Mouse (Mus musculus): ENCODE measurements around the gene Stau1.

Stau1 gene

DNA sequence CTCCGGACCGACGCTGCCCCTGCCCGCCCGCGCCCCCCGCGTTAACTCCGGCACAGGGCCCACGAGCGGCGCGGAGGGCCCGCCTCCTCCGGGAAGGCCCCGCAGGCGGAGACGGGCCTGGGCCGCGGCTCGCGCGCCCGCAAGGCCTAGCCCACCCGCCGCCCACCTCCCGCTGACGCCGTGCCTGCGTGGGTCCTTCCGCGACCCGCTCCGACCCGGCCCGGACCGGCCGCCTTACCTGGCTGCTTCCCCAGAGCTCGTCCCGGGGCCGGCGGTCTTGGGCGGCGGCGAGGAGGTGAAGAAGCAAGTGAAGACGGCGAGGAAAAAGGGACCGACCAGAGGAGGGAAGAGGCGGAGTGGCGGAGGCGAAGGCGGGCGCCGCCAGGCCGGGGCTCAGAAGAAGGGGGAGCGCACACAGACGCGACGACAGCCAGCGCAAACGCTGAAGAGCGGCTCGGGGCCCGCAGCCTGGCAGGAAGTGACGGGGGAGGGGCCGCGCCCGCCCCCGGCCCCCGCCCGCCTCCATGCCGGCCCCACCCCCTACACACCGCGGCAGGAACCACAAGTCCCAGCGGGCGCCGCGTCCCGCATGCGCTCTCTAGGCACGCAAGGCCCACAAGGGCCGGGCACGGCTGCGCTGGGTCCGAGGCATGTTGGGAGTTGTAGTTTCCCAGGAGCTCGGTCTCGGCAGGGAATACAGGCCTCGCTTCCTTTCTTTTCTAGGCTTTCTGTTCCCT, at the start of gene Stau1:
TSS of gene Stau1 (minus strand) at position 504 of the 737 bp plus-strand sequence.
- peak; percentile 96 to 97 for DNase-seq

DNA sequence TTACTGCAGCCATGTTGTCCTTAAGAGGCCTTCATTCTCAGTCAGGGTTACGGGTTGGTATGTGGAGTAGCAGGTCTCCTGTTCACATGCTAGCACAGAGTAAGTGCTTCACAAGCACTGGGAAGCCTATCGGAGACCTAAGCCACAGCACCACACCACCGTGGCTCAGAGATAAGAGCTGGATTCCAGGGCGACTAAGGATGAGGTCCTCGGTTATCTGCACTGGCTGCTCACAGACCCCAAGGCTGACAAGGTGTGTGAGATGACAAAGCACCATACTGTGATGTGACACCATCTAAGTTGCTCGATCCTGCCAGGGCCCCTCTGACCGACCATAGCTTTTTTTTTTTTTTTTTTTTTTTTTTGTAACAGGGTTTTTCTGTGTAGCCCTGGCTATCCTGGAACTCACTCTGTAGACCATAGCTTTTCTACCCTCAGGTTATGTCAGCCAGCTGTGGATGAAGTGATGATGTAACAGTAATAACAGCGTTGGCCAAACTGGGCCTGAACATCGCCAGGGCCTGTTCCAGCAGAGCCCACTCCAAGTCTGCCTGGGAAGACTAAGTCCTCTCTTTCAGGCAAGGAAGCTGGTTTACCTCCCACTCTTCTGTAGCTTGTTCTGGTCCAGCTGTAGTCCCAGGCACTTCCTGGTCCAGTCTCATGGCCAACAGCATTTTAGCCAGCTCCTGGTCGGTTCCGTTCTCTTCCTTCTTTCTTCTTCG, 47.5 kb upstream of the Stau1 start:
- DNase-seq, result no peak

GRCm38 (mm10) chr2:167039386-167039785, 43.3 kb upstream of the Stau1 start:
- DNase-seq, result no peak

GRCm38 (mm10) chr2:167038716-167039115, 42.6 kb upstream of the Stau1 start:
- peak in 1 of 2 experiments; percentile 20 for DNase-seq

DNA sequence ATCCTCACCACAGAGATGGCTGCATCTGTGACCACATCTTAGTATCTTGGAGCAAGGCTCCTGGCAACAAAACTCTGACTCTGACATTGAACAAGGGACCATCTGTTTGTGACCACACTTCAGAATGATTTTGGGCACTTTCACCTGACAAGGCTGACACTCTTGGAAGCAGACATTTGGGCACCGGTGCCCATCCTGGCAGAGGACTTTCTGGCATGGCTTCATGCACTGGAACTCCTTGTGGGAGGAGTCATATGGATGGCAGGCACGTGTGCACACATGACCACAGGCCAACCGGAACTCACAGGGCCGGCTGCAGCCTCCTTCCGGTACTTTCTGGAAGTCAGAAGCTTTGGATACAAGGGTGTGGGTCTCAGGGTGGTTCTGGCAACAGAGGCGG, 42.2 kb upstream of the Stau1 start:
- DNase-seq, result peak in 1 of 2 experiments; percentile 35

DNA sequence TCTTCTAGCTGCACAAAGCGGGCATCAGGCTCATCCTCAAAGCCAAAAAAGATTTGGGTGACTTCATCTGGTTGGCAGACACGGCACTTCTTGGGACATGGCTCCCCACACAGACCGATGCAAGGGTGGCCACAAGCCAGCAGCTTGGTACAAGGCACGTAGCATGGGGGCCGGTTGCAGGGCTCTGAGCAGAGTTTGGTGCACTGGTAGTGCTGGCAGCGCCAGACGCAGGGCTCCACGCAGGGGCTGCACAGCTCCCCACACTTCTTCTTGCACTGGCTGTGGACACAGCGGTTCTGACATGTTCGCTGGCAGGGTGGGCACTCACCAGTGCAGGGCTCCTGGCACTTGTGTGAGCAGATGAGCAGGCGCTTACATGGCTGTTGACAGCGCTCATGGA, 41.6 kb upstream of the Stau1 start:
- no peak for DNase-seq

- DNase-seq, result no peak
Observed at GRCm38 (mm10) chr2:167030507-167030906, 34.4 kb upstream of the Stau1 start.

DNA sequence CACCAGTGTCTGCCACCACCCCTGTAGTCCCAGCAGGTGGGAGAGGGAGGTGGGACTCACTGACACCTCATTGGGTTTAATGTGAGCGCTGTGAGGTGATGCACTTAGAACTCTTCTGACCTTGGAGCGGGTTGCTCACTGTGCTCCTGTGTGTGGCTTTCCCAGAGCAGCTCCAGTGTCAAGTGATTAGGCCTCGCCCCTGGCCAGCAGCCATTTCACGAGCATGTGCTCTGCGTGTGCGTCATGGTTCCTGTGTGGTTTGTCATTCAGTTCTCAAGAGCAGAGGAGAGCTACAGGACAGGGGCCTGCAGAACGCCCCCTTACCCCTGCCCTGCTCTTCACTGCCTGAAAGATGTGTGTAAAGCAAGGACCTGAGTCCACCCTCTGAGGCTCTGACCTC, 32.5 kb upstream of the Stau1 start:
- no peak for DNase-seq

GRCm38 (mm10) chr2:167019396-167019795, 23.3 kb upstream of the Stau1 start:
- DNase-seq, result no peak

DNA sequence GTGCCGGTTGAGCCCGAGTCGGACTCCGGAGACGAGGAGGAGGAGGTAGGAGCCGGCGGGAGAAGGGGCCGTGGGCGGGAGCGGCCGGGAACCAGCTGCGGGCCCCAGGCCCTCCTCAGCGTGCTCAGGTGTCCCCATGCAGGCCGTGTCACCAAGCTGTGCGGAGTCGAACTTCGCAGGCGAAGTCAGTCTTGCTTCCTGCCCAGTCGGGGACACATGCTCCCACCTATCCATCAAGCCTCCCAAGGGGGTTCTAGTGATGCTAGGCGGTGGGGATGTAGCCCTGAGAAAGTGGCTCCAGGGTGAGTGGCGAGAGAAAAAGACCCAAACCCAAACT, 19.3 kb upstream of the Stau1 start:
- no peak for DNase-seq

GRCm38 (mm10) chr2:167014702-167015381, 18.7 kb upstream of the Stau1 start, which contains the start of gene Ddx27:
Gene Ddx27, plus strand, starts transcription at chr2:167015193.
- DNase-seq, result peak; percentile 90 to 95

GRCm38 (mm10) chr2:167010546-167010945, 14.4 kb upstream of the Stau1 start:
- no peak for DNase-seq

DNA sequence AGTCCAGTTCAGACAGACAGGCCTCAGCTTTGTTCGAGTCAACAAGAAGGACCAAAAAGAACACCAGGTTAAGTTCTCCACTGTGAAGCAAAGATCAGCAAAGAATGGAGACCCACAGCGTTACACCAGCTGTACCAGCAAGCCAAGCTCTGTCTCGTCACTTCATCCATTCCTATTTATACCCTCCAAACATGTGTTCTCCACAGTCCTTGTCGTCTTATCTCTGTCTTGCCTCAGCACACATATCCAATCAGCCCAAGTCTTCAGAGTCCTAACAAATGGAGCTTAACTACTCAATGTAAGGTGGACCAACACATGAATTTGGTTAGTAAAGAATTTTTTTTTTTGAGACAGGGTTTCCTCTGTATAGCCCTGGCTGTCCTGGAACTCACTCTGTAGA, 13.4 kb upstream of the Stau1 start:
- DNase-seq, result no peak

DNA sequence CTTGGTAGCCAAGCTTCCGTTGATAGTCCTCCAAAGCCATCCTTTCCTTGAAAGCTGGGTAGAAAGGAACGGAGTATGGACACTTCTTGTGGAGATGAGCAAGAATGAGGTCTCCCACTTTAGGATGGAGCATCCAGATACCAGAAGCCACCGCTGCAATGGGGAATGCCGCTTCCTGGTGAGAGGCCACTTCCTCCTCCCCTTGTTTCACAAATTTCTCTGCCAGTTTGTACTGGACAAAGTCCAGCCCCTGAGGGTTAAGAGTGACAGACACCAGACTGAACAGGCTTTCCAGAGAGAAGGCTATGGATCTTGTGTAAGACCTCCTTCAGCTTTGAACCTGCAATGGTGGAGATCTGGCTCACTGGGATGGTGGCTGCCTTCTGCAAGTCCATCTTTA, 11.5 kb upstream of the Stau1 start:
- peak in 1 of 2 experiments; percentile 18 for DNase-seq

GRCm38 (mm10) chr2:167007001-167007491, 10.9 kb upstream of the Stau1 start:
- DNase-seq, result peak; percentile 69 to 70

- no peak for DNase-seq
Observed at GRCm38 (mm10) chr2:167006355-167006754, 10.3 kb upstream of the Stau1 start.

DNA sequence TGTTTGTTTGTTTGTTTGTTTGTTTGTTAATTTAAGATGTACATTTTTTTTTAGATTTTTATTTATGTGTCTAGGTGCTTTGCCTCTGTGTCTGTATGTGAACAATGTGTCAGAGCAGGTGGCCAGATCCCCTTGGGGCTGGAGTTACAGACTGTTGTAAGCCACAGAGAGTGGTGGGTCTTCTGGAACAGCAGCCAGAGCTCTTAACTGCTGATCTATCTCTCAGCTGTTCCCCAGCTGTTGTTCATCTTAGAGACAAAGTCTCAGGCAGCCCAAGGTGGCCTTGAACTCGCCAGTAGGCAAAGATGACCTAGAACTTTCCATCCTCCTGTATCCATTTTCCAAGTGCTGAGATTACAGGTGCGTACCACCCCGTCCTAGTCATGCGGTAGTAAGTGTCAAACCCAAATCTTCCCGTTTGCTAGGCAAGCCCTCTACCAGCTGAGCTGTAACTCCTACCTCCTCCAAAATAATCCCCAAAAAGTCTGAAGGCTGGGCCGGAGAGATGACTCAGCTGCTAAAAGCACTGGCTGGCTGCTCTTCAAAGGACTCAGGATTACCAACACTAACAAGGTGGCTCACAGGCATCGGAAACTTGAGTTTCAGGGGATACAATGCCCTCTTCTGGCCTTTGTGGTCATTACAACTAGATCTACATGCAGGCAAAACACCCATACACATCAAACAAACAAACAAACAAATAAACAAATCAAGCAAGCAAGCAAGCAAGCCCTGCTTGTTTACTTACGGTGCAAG, 8.2 kb upstream of the Stau1 start:
- peak; percentile 79 to 81 for DNase-seq

DNA sequence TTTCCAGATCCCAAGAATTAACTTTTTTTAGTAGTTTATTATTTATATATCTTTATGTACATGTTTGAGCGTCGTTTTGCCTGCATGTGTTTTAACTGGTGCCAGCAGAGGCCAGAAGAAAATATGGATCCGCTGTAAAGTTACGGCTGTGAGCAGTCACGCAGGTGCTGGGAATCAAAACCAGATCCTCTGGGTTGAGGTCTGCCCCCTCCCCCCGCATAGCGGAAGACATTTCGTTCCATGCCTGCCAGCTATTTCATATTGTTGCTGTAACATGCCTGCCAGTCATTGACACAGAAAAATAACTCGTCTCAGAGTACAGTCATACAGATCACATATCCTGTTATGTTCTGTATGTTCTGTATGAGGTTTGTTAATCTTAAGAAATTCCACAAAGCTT, 5.4 kb upstream of the Stau1 start:
- DNase-seq, result no peak

DNA sequence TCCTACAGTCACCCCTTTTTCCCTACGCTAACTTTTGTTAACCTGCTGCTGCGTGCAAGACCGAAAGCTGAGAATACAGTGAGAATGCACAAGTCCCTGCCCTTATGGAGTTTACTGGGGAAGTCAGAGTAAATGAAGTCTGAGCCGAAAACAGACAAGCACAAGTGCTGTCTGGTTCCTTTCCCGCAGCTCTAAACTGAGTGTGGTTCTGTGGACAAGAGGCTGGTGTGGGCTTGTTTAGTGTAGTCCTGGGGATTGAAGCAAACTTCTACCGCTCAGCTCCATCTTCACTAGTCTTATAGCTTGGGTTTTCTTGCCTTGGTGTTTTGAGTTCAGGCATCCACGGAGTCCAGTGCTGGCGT, 415 bp upstream of the Stau1 start:
- DNase-seq, result no peak

DNA sequence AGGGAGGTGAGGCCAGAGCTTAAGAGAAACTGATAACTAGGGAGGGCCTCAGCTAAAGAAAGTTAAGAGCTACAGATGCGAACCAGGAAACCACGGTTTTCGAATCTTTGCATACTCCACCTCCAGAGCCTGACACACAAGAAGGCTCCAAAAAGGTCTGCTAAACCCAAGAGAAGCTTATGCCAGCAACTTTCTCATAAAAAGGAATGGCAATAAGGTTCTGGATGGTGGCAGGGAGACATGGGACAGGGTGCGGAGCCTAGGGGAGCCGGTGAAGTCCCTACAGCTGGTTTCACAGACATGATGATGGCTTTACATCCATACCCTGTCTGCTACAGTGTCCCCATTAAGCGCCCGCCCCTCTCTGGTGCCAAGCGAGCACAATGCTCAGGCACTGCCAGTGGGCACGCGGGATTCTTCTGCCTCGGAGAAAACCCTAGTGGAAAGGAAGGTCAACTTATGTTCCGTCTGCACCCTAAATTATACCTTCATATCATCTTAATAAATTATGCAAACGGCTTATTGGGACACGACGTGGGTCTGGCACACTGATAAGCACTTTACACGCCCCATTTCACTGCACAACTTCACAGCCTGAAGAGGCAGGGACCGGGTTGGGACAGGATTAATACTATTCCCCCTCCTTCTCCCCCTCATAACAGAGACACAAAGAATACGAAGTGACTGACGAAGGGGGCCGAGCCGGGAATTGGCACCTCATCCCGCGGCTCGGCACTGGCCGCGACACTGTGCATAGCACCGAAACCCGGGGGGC, 891 bp downstream of the Stau1 start:
- DNase-seq, result peak; percentile 34 to 37

DNA sequence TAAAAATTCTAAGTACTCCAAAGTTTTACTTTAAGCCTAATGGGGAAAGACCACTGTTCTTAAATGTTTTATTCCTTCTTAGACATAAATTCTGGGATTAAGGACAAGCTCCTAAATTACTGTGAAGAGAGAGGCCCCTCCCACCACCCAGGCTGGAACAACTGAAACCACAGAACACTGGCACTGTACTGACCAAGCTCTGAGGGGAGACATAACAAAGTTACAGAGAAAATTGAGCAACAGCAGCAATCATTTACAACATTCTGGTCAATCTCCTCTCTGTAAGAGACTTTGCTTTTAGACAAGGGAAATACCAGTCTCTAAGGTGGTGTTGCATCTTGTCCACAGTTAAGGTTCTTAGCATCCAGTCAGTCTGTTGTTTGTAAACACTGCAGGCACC, 4.2 kb downstream of the Stau1 start:
- DNase-seq, result no peak

GRCm38 (mm10) chr2:166990861-166991260, 5.2 kb downstream of the Stau1 start:
- DNase-seq, result no peak
